Mouse (Mus musculus): ENCODE results near the gene BC029722.

GRCm38 (mm10) chr2:155779506-155779905 is 39.7 kb downstream of the BC029722 start:
- TF ChIP-seq CTCF (IDR thresholded peaks at IDR 0.05; ENCODE audit: low read depth) (no peak), EP300 (IDR thresholded peaks at IDR 0.05; ENCODE audit: low read depth) (no peak)

Measured in heart, postnatal 0 days (tissue).